Mouse (Mus musculus) adipose tissue, adult 10 weeks (tissue): ENCODE data around the gene Otud5. TPM values are rescaled to one million over a fixed set of nuclear protein-coding genes. Genes with fewer than 3 reads are reported as not detected.

Experiments used
- polyA plus RNA-seq: library from polyadenylated mRNA; stranded (reverse); fragments of 350-450 nt; fragmentation: Illumina TruSeq; extraction: RNeasy Lipid Tissue Mini Kit (QIAGEN cat#74804); gene quantifications from one replicate; pipeline ENCODE4 v1.2.3, GENCODE M21; 2014; ENCODE audit warnings: low read depth, low replicate concordance

Gene Otud5
- polyA plus RNA-seq: 83.1 TPM

DNA sequence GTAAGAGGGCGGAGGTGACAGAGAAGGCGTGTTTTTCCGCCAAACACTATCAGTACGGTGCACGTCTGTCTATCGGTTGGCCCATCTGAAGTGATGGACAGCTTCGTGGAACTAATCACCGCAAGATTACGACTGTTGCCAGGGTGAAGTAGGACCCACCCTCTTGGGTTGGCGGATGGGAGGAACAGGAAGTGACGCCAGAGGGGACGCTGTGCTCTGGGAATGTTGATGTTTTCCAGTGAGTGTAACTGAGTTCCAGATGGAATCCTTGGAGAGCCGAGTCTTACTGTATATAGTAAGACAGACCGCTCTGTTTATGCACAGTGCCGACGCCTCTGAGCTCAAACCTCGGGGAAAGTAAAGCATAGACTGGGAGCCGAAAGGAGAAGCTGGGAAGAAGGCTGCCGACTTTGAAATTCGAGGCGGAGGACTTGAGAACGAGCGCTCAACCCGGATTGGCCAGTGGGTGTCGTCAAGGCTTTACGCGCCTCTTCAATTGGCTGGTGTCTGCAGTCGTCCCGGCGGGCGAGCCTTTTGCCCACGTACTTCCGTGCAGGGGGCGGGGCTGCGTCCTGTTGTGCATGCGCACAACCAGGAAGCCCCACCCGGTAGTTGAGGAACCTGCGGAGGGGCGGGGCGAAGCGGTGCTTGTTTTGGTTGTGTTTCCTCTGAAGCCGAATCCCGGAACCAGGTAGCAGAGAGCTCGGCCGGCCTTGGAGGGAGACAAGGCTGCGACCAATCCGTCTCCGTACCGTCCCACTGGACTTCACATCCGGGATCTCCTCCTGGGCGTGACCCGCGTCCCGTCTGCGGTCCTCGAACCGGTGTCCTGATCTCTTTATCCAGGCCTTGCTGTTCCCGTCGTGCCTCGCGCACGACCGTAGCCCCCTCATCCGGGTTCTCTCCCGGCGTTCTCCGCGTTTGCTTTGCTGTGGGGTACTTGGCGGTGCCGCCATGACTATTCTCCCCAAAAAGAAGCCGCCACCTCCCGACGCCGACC, at the start of gene Otud5:
Otud5 (plus strand) TSS at position 202 of the 1,000 bp plus-strand sequence.

GRCm38 (mm10) chrX:7821865-7822779, 19.0 kb upstream of the Otud5 start, which contains the start of gene Kcnd1:
Kcnd1 (plus strand) TSS chrX:7822289.

DNA sequence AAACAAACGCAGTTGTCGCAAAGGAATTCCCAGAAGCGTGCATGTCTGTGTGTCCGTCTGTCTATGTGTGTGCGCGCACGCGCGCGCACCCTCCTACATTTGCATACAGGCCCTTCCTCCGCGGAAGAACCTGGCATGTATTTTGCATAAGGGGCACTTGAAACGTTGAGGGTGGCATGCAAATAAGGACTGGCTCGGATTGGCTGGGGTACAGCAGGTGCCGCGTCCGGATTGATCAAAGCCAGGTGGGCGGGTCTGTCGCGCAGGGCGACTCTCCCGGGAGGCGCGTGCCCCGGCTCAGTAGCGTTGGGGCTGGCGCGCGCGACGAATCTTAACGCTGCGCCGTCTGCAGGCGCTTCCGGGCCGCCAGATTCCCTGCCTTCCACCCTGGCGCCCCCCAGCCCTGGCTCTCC, 36.8 kb downstream of the Otud5 start, which contains the start of gene Pim2:
Pim2 (plus strand) TSS at position 256 of the 413 bp plus-strand sequence.

DNA sequence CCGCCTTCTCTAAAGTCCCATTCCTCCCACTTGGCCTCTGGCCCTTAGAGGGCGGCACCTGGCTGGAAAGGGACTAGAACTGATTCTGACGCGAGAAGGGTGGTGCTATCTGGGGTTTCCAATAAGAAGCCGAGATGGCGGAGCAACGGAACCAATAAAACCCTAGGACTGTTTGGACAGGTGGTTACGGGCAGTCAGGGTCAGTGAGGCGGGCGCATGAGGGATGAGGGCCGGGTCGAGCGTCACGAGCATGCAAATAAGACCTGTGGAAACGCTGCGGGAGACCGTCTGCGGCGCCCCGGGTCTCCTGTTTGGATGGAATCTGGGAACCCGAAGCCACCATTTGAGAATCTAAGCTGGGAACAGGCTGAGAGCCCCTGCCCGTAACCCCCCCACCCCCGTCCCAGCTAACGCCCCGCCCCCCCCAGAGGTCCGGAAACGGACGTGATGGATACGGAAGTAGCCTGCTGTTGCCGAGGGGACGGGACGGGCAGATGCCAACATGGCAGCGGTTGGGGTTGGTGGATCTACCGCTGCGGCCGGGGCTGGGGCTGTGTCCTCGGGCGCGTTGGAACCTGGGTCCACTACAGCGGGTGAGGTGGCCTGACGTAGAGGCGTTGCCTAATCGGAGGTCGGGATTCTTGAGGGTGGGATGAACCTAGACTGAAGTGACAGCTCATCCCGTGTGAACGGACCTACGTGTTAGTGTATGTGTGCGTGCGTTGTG, 42.8 kb downstream of the Otud5 start, which contains the start of gene Slc35a2:
Slc35a2 (plus strand) TSS at position 188 of the 727 bp plus-strand sequence.

DNA sequence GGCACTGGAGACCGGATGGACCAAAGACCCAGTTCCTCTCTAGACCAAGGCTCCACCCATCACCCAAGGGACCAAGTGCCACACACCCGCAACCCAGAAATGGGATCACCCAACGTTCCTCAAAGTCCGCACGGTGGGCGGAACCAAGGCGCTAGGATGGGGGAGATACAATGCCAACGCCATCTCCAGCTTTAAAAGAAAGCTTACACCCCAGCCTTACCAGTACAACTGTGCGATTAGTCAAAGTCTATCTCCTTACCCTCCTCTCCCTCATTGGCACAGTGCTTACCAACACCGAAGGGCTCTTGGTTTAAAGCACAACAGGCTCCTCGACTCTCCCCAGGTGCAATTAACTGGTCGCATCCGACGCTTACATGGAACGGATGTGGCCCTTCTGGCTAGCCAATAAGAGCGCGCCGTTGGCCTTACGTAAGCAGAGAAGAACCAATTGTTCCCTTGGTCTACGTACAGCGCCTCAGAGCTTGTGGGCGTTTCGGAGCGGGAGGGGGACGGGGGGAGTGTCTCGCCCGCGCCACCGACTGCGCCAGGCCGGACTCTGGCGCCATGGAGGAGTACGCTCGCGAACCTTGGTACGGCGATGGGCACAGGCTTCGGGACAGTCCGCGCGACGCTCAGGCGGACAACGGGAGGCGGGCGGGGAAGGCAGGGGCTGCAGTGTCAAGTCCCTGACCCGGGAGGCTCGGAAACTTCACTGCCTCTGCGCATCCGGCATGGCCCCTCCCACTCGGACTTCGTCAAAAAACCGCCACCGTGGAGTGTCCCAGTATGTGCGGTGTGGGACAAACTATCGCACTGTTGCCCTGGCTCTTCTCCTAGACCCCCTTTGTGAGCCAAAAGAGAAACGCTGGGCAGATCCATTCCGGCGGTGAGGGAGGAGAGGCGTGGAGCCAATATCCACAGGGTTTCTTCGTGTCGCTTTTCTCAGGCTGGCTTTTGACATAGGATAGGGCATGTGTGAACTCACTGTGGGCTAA, 58.0 kb downstream of the Otud5 start, which contains the start of the genes Pqbp1 and Timm17b:
Pqbp1 (minus strand) TSS at position 390 of the 995 bp plus-strand sequence.
Timm17b (plus strand) TSS at position 478 of the 995 bp plus-strand sequence.

DNA sequence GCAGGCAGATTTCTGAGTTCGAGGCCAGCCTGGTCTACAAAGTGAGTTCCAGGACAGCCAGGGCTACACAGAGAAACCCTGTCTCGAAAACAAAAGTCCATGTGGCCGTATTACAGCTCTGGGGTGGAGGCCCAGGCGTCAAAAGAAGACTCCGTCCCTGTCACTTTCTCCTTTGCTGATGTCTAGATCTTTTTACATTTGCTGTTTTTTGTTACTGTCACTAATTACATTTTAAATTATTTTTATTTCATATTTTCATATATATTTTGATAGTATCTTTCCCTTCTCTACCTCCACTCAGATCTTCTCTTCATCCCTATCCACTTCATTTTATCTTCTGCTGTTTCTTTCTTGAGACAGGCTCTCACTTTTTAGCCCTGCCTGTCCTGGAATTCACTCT, 66.6 kb downstream of the Otud5 start, which contains the start of gene Gm10491:
Gm10491 (minus strand) TSS at position 101 of the 400 bp plus-strand sequence.

GRCm38 (mm10) chrX:7909242-7909641, 68.1 kb downstream of the Otud5 start, which contains the start of gene Gm10490:
Gm10490 (plus strand) TSS chrX:7909542.

GRCm38 (mm10) chrX:7919601-7920383, 78.6 kb downstream of the Otud5 start, which contains the start of gene Pcsk1n:
Pcsk1n (plus strand) TSS chrX:7919822.

Other genes starting within 250 kb of the Otud5 start
- gene Ccdc22, start 235.8 kb upstream of the Otud5 start, polyA plus RNA-seq: 11.3 TPM
- gene Cacna1f, start 234.3 kb upstream of the Otud5 start, polyA plus RNA-seq: not detected
- gene Syp, start 202.9 kb upstream of the Otud5 start, polyA plus RNA-seq: 4.7 TPM
- 19.2 TPM for gene Prickle3, start 184.1 kb upstream of the Otud5 start, polyA plus RNA-seq
- gene Plp2, start 170.0 kb upstream of the Otud5 start, polyA plus RNA-seq: 262 TPM
- gene Magix, start 160.1 kb upstream of the Otud5 start, polyA plus RNA-seq: 3.4 TPM
- 26.6 TPM for gene Gpkow, start 144.2 kb upstream of the Otud5 start, polyA plus RNA-seq
- 59.6 TPM for gene Wdr45, start 127.0 kb upstream of the Otud5 start, polyA plus RNA-seq
- gene Gm45208, start 119.1 kb upstream of the Otud5 start, polyA plus RNA-seq: not detected
- 12.3 TPM for gene Praf2, start 112.9 kb upstream of the Otud5 start, polyA plus RNA-seq
- gene Ccdc120, start 90.5 kb upstream of the Otud5 start, polyA plus RNA-seq: 18.1 TPM
- 70.2 TPM for gene Tfe3, start 78.8 kb upstream of the Otud5 start, polyA plus RNA-seq
- 44.2 TPM for gene Gripap1, start 51.6 kb upstream of the Otud5 start, polyA plus RNA-seq
- 6.5 TPM for gene Kcnd1, start 19.1 kb upstream of the Otud5 start, polyA plus RNA-seq
- gene Pim2, start 36.9 kb downstream of the Otud5 start, polyA plus RNA-seq: 12.6 TPM
- 32.2 TPM for gene Slc35a2, start 42.7 kb downstream of the Otud5 start, polyA plus RNA-seq
- gene Pqbp1, start 57.9 kb downstream of the Otud5 start, polyA plus RNA-seq: 57.6 TPM
- gene Timm17b, start 58.0 kb downstream of the Otud5 start, polyA plus RNA-seq: 38.1 TPM
- gene Gm10491, start 66.5 kb downstream of the Otud5 start, polyA plus RNA-seq: not detected
- gene Gm10490, start 68.2 kb downstream of the Otud5 start, polyA plus RNA-seq: not detected
- 0.57 TPM for gene Pcsk1n, start 78.5 kb downstream of the Otud5 start, polyA plus RNA-seq
- gene Eras, start 87.2 kb downstream of the Otud5 start, polyA plus RNA-seq: not detected
- gene Hdac6, start 106.5 kb downstream of the Otud5 start, polyA plus RNA-seq: 121 TPM
- 0.26 TPM for gene Gata1, start 136.7 kb downstream of the Otud5 start, polyA plus RNA-seq
- 0.91 TPM for gene Glod5, start 177.1 kb downstream of the Otud5 start, polyA plus RNA-seq
- gene Suv39h1, start 233.4 kb downstream of the Otud5 start, polyA plus RNA-seq: 15.3 TPM
- 9.3 TPM for gene Was, start 249.1 kb downstream of the Otud5 start, polyA plus RNA-seq